Mouse (Mus musculus): ENCODE measurements around the gene Lrrc4. TPM values are rescaled to one million over a fixed set of nuclear protein-coding genes. Genes with fewer than 3 reads are reported as not detected.

Gene Lrrc4
- polyA plus RNA-seq, 1 experiment from 2014 or later: 2.4 TPM

DNA sequence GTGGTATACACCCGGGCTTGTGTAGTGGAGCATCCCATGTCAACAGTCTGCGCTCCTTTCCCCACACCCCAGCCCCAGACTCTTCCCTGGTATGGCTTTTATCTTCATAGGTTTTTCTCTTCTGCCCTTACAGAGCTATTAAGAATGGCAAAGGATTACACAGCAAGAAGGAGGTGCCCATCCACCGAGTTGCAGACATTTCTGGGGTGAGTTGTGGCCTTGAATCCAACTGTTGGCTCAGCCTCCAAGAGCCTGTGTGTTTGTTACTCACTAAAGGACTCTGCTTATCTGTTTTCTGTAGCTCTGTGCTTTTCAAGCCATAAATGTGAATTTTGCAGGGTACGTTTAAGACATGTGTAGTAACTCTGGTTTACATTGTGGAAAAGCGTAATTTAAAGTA, 106.8 kb downstream of the Lrrc4 start:
- H3K36me3 ChIP-seq: no peaks in the 10 kb centered on the region
- no peak for DNase-seq (ENCODE audit: low spot score)
- WGBS: 70% methylated on average over 5 of the region's 5 CpGs

DNA sequence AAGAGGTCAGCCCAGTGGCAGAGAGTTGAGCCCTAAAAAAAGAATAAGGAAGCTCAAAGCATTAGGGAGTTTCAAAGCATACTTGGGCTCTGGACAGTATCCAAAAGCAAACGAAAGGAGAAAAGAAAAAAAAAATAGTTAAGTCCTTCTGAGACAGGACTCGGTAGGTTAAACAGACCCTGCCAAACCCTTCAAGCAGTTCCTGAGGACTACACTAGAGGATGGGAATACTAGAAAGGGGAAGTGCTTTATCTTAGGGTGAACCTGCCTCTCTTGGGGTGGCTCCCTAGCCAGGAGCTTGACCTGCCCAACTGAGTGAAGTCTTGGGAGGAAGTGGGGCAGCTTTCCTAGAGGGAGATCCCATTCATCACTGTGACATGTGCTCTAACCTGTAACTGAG, 108.5 kb downstream of the Lrrc4 start:
- no peaks in the 10 kb centered on the region for H3K36me3 ChIP-seq
- no peak overlapping the region for H3K27ac ChIP-seq
- peaks cover 8% of the 10 kb centered on the region; the same call in 1 of the 2 replicates for H3K4me1 ChIP-seq (replicated peaks)
- no peak for DNase-seq (ENCODE audit: low spot score)
- H3K4me3 ChIP-seq: no peak overlapping the region
- no peaks in the 10 kb centered on the region for H3K27me3 ChIP-seq (ENCODE audit: insufficient read depth, poor library complexity, severe bottlenecking)
- H3K9me3 ChIP-seq: no peaks in the 10 kb centered on the region
- WGBS: 79% methylated on average over 2 of the region's 2 CpGs

More for the DNA sequence above, 106.8 kb downstream of the Lrrc4 start:
- H3K4me1 ChIP-seq (replicated peaks): peaks cover 22% of the 10 kb centered on the region
- H3K27ac ChIP-seq: no peak overlapping the region
- H3K4me3 ChIP-seq: no peak overlapping the region
- no peaks in the 10 kb centered on the region for H3K27me3 ChIP-seq (ENCODE audit: insufficient read depth, poor library complexity, severe bottlenecking)
- H3K9me3 ChIP-seq: no peaks in the 10 kb centered on the region

DNA sequence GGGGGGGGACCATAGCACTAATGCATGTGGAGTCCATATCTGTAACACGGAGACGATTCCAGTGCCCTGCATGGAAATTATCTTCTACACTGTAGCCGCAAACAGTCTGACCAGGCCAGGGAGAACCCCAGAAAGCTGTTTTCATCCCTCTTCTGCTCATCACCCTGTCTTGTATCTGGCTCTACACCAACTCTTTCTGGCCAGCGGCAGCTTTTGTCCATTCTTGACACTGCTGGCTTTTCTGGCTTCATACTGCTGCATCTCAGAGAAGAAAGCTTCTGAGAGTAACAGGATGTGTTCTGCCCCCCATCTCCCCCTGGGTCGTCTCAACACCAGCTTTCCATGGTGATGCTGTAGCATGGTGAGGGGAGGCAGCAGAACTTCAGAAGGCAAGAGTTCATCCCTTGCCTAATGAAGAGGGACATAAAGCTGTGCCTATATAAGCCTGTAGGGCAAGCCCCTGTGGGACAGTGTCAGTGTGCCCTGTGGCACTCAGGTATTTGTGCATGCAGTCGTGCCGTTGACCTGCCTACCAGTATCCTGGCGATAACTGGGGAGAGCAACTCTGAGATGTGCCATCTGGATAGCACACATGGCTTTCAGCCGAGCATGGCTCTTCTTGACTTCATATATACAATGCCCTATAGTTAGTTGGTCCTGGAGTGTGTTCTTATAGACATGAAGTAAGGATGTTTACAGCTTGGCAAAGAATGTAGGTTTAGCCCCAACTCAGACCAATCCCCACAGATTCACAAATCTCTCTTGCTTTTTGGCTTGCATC, 111.0 kb downstream of the Lrrc4 start:
- H3K4me1 ChIP-seq (replicated peaks): 0 out of 2 replicates have a peak, but pooled peaks cover 8% of the 10 kb centered on the region
- no peaks in the 10 kb centered on the region for H3K36me3 ChIP-seq
- no peaks in the 10 kb centered on the region for H3K27me3 ChIP-seq (ENCODE audit: insufficient read depth, poor library complexity, severe bottlenecking)
- WGBS: 93% methylated on average over 9 of the region's 9 CpGs
- H3K27ac ChIP-seq: no peak overlapping the region
- H3K4me3 ChIP-seq: no peak overlapping the region
- no peaks in the 10 kb centered on the region for H3K9me3 ChIP-seq
- no peak for DNase-seq (ENCODE audit: low spot score)

DNA sequence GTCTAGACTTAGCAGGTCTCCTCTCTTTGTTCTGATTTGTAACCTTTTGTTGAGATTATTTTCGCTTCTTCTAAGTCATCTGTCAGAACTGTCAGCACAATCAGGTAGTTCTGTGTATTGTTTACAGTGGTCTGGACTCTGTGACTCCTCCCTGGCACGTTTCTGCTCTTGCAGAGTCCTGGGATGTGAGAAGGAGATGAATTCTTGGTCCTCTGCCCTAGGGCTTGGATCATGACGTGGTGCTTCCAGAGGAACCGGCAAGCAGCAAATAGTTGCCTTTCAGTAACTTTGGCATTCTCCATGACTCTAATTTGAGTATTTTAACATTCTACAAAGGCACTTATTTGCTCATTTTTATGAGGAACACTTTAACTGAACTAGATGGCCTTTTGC, 113.7 kb downstream of the Lrrc4 start:
- Histone ChIP-seq H3K4me1 (replicated peaks) (0 out of 2 replicates have a peak, but pooled peaks cover 4% of the 10 kb centered on the region), H3K4me3 (no peak overlapping the region), H3K27ac (no peak overlapping the region), H3K9me3 (no peaks in the 10 kb centered on the region), H3K36me3 (peaks cover 3% of the 10 kb centered on the region), H3K27me3 (ENCODE audit: insufficient read depth, poor library complexity, severe bottlenecking) (no peaks in the 10 kb centered on the region)
- DNase-seq (ENCODE audit: low spot score): no peak
- WGBS: 58% methylated on average over 4 of the region's 4 CpGs

DNA sequence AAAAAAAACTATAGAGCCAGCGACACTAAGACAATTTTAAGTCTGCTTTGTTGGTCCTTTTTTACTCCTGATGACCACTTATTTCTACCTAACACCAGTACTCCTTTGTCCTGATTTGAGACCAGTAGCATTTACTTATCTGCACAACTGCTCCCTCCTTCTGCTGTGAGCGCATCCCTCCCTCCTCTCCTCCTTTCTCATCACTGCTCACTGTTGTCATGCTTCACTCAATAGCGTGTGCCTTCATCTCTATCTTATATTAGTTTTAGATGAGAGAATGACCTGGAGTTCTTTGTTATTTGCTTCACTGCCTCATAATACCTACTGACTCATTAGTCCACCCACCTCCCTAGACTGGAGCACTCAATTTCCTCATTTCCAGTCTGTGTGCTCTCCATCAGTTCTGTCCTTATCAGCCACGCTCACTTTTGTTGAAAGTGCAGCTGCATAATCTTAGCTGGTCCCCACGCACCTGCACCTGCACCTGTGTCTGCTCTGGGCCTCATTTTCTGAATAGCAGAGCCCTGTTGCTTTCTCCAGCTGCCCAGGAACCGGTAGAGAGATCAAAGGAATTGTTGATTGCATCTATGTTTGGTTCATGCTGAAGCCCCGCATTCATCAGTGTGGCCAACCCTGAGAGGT, 114.2 kb downstream of the Lrrc4 start:
- 62% methylated on average over 7 of the region's 7 CpGs for WGBS
- no peak overlapping the region for H3K27ac ChIP-seq
- H3K4me3 ChIP-seq: no peak overlapping the region
- H3K27me3 ChIP-seq (ENCODE audit: insufficient read depth, poor library complexity, severe bottlenecking): no peaks in the 10 kb centered on the region
- H3K36me3 ChIP-seq: peaks cover 8% of the 10 kb centered on the region
- no peaks in the 10 kb centered on the region for H3K9me3 ChIP-seq
- 0 out of 2 replicates have a peak, but pooled peaks cover 4% of the 10 kb centered on the region for H3K4me1 ChIP-seq (replicated peaks)
- DNase-seq (ENCODE audit: low spot score): no peak

DNA sequence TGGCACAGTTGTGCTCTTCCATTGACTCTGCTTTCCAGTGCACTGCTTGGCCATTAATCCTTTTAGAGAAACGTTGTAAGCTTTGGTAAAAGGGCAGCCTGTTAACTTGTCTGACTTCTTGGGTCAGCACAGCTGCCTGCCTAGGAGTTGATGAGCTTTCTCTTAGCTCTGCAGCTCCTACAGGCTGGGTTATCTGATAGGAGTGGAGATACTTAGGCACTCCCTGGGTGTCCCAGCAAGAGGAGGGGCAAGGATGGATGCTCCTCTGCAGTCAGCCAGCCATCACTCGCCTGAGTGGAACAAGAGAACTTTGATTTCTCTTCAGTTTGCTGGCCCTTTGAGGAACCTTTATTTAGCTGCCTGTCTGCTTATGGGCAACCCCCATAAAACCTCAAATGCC, 121.5 kb downstream of the Lrrc4 start:
- H3K36me3 ChIP-seq: peaks cover 26% of the 10 kb centered on the region
- H3K27me3 ChIP-seq (ENCODE audit: insufficient read depth, poor library complexity, severe bottlenecking): no peaks in the 10 kb centered on the region
- H3K4me3 ChIP-seq: no peak overlapping the region
- no peaks in the 10 kb centered on the region for H3K9me3 ChIP-seq
- no peak for DNase-seq (ENCODE audit: low spot score)
- 41% methylated on average over 2 of the region's 2 CpGs for WGBS
- H3K27ac ChIP-seq: no peak overlapping the region
- peaks cover 11% of the 10 kb centered on the region; the same call in 1 of the 2 replicates for H3K4me1 ChIP-seq (replicated peaks)

DNA sequence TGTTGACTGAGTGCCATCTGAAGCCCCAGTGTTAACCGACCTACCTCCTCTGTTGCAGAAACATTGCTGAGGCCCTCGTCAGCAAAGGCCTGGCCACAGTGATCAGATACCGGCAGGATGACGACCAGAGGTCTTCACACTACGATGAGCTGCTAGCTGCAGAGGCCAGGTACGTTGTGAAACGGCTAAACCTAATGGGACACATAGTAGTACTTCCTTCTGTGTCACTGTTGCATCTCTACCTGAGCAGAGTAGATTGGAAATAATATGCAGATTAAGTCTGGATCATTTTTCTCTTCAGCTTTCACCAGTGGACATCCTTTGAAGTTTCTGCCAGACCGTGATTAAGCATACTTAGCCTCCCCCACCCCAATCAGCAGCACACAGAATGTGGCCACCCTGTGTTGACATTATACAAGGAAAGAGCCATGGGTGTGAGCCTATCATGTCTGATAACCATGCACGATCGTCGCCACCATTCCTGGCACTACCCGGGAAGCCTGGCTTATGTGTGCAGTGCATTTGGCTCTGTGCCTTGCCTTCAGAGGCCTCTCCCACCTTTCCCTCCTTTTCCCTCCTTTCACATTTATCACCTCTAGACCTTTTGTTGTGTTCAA, 124.5 kb downstream of the Lrrc4 start:
- no peaks in the 10 kb centered on the region for H3K27me3 ChIP-seq (ENCODE audit: insufficient read depth, poor library complexity, severe bottlenecking)
- H3K4me3 ChIP-seq: no peak overlapping the region
- 88% methylated on average over 12 of the region's 12 CpGs for WGBS
- H3K36me3 ChIP-seq: peaks cover 19% of the 10 kb centered on the region
- H3K4me1 ChIP-seq (replicated peaks): peaks cover 11% of the 10 kb centered on the region; the same call in 1 of the 2 replicates
- H3K9me3 ChIP-seq: no peaks in the 10 kb centered on the region
- no peak overlapping the region for H3K27ac ChIP-seq
- no peak for DNase-seq (ENCODE audit: low spot score)

DNA sequence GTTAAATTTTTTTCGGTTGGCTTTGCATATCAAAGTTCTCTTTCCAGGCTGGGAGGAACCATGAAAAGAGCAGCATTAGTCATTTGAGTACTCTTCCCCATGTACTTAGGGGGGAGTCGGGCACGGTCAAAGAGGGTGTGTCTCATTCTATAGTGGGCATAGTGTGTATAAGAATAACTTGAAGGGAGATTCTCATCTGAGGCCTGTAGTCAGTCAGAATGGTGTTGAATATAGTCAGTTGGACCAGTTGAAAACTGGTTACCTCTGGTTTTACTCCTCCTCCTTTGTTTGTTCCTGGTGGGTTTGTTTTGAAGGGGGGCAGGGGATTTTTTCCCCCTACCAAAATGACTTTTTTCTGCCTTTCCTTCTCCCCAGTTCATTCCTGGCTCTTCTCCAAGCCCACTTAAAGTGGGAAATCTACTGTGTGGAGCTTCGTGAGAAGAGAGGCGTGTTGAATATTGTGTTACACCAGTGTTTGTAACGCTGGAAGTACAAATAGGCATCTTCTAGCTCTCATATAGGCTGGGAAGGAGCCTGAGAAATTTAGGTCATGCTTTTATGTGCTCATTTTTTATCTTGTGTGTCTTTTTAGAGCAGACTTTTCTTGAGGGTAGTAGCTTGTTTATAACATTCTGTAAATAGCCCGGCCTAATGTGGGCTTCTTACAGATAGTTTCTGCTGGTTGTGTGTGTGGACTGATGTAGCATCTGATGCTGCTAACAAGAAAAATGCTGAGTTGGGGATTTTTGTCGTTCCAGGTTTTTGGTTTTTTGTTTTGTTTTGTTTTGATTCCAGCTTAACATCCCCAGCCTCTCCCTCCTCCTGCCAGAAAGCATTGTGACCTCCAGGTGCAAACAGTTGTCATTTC, 125.2 kb downstream of the Lrrc4 start:
- 90% methylated on average over 8 of the region's 8 CpGs for WGBS
- no peaks in the 10 kb centered on the region for H3K9me3 ChIP-seq
- peaks cover 19% of the 10 kb centered on the region for H3K36me3 ChIP-seq
- H3K27ac ChIP-seq: no peak overlapping the region
- H3K27me3 ChIP-seq (ENCODE audit: insufficient read depth, poor library complexity, severe bottlenecking): no peaks in the 10 kb centered on the region
- H3K4me3 ChIP-seq: no peak overlapping the region
- H3K4me1 ChIP-seq (replicated peaks): peaks cover 11% of the 10 kb centered on the region; the same call in 1 of the 2 replicates
- DNase-seq (ENCODE audit: low spot score): no peak

DNA sequence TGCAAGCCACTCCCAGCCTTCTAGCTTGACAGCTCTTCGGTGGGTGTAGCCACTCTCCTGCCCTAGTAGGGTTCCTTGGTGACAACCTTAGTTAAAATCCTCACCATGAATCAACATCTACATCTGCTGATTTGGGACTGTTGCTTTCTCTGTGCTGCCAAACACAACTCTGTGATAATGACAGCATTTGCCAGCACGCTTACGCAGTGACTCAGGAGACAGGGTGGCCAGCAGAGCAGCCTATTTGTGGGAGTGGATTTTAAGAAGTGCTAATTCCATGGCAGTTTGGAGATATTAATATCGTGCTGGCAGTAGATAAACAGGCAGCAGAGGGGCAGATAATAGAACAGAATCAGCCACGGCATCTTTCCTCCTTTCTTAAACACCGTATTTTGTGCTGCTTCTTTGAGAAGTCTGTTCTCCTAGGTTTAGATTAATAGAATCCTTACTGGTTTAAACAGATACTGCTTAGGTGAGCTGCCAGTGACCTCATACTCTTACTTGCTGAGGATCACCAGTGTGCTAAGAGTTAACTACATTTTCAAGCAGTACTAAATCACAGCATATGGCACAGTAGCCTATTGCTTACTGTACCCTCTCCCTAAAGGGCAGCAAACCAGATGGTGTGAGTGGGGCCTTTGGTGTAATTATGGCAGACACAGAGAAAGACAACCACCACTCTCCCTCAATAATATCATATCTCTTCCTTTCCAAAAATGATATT, 126.0 kb downstream of the Lrrc4 start:
- no peaks in the 10 kb centered on the region for H3K27me3 ChIP-seq (ENCODE audit: insufficient read depth, poor library complexity, severe bottlenecking)
- H3K4me1 ChIP-seq (replicated peaks): peaks cover 11% of the 10 kb centered on the region; the same call in 1 of the 2 replicates
- H3K36me3 ChIP-seq: peaks cover 24% of the 10 kb centered on the region
- H3K9me3 ChIP-seq: no peaks in the 10 kb centered on the region
- DNase-seq (ENCODE audit: low spot score): no peak
- no peak overlapping the region for H3K27ac ChIP-seq
- H3K4me3 ChIP-seq: no peak overlapping the region
- 91% methylated on average over 6 of the region's 6 CpGs for WGBS

DNA sequence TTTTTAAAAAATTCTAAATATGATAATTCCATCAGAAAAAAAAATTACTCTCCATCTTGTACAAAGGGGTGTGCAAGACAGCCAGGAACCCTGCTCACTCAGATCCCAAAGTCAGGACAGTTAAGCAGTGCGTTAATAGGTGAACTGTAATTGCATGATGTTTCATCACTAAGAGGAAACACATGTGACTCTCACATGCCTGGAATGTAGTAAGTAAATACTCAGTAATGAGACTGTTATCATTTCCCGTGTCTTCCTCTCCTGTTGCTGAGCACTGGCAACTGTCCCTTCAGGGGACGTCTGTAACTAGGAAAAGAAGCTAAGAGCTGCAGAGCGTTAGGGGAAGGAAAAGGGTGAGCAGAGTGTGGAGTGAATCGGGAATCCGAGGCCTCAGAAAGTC, 126.9 kb downstream of the Lrrc4 start:
- no peaks in the 10 kb centered on the region for H3K9me3 ChIP-seq
- 69% methylated on average over 6 of the region's 6 CpGs for WGBS
- H3K36me3 ChIP-seq: peaks cover 24% of the 10 kb centered on the region
- H3K4me3 ChIP-seq: no peak overlapping the region
- no peaks in the 10 kb centered on the region for H3K27me3 ChIP-seq (ENCODE audit: insufficient read depth, poor library complexity, severe bottlenecking)
- DNase-seq (ENCODE audit: low spot score): no peak
- H3K27ac ChIP-seq: no peak overlapping the region
- H3K4me1 ChIP-seq (replicated peaks): peaks cover 5% of the 10 kb centered on the region; the same call in 1 of the 2 replicates

DNA sequence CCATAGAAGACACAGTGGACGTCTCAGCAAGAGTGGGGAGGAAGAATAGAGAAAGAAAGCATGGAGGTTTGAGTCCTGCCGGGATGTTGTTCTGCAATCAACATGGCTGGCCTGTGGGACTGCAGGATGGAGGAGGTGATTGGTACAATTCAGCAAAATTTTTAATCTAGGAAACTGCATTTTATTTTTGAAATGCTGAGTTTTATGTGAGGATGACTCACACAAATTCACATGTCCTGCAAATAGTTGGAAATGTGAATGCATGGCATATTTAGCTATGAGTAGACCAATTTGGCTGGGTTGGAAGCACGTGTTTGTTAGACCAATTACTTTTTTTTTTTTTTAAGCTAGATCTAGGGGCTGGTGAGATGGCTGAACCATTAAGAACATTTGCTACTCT, 134.3 kb downstream of the Lrrc4 start:
- H3K4me1 ChIP-seq (replicated peaks): no peaks in the 10 kb centered on the region
- 81% methylated on average over 3 of the region's 3 CpGs for WGBS
- no peaks in the 10 kb centered on the region for H3K9me3 ChIP-seq

DNA sequence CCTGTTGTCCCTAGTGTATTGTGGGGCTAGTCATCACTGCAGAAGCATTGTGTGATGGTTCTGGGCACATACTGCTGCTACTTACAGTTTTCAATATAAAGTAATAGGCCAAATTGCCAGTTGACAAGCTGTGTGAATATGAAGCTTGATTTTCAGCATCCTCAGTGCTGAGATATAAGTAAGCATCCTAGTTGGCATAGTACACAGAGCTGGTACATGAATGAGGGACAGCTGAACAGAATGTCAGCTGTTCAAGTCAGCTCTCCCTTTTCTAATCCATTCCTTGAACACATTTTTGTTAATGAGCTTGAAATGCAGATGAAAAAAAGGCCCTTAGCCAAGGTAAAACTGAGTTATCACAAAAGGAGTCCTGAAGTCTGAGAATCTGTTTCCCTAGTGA, 138.9 kb downstream of the Lrrc4 start:
- H3K4me3 ChIP-seq: no peak overlapping the region
- H3K4me1 ChIP-seq (replicated peaks): no peaks in the 10 kb centered on the region
- H3K36me3 ChIP-seq: no peaks in the 10 kb centered on the region
- H3K27me3 ChIP-seq (ENCODE audit: insufficient read depth, poor library complexity, severe bottlenecking): no peaks in the 10 kb centered on the region
- H3K9me3 ChIP-seq: no peaks in the 10 kb centered on the region
- no peak overlapping the region for H3K27ac ChIP-seq
- DNase-seq (ENCODE audit: low spot score): no peak

More for the DNA sequence above, 134.3 kb downstream of the Lrrc4 start:
- Histone ChIP-seq H3K36me3 (peaks cover 6% of the 10 kb centered on the region; the same call in 1 of the 2 replicates), H3K27ac (no peak overlapping the region), H3K27me3 (ENCODE audit: insufficient read depth, poor library complexity, severe bottlenecking) (no peaks in the 10 kb centered on the region), H3K4me3 (no peak overlapping the region)
- DNase-seq (ENCODE audit: low spot score): no peak

All from hindbrain, embryonic 10.5 days (tissue).